Mouse (Mus musculus) Muller cell, postnatal 12 days (primary cell): Measurements from ENCODE around the gene Ubald1.

Experiments
- DNase-seq: peaks from one replicate; pipeline ENCODE4 v3.0.0-alpha.2; 2015; ENCODE audit errors: inconsistent ontology term

Ubald1 gene

DNA sequence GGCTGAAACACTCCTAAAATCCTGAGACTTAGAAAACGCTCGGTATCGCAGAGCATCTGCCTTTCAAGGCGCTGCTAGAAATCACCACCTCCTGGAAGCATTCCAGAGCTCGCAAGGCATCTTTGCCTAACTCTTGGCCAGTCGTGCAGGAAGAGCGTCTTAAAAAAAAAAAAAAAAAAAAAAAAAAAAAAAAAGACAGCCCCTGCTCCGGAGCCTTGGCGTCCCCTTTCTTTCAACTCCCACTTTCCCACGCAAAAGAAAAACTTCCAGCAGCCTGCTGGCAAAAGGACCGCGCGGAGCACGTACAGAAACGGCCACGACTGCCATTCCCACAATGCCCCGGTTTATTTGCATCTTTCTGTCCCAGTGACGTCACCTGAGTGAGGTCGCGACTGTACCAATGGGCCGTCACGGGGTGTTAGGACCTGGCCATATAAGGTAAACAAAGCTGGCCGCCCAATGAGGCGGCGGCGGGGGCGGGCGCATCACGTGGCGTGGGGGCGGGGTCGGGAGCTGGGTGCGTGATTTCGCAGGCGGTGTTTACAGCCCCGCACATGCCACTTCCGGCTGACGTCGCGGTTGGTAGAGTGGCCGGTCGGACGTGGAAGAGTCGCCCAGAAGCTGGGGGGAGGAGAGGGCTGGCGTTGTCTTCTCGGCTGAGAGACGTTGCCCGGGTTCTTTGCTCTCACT, at the start of gene Ubald1:
Gene Ubald1 (minus strand): TSS at position 180 of the 690 bp plus-strand sequence.
- peak; percentile 98 for DNase-seq

DNA sequence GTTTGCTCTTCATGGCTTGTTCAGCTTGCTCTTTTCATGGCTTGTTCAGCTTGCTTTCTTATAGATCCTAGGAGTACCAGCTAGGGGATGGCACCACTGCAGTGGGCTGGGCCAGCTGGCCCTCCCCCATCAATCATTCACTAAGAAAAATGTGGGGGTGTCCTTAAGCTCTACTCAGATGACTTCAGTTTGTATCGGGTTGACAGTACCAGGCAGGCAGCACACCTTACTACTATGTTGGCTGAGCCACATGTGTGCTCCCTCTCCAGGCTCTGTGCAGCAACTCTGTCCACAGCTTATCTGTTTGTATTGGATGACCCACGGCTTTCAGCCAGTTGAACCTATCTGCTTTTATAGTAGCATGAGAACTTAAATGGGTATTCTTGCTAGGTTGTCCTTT, 48.4 kb upstream of the Ubald1 start:
- DNase-seq = no peak

DNA sequence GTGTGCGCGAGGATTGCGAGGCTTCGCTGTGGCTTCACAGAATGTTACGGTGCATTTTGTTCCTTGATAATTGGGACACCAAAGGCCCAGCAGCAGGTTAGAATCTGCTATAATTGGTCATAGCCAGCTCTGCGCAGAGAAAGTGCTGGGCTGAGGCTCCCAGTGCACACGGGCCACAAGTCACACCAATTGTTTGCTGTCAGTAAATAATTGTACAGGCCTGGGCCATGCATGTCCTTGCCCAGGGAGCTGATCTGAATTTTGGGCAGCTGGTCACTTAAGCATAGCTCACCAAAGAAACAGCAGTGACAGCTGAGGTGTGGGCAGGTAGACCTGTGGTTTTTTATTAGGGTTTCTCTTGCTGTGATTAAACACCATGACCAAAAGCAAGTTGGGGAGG, 47.9 kb upstream of the Ubald1 start:
- no peak for DNase-seq

DNA sequence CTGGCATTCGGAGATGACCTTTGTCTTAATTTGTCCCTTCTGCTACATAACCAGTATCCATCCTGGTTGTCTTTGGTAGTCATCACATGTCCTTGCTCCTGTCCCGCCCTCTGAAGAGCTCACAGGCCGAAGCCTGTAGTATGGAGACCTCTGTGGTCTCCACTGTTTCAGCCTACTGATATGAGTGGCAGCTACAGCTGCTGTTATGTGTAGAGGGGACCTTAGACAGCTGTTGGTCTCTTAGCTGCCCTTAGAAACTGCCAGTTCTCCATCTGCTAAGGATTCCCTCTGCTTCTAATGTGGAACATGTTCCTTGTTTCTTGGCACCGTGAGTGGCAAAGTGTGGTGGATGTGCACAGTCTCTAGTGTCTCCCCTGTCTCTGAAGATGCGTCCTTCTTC, 43.9 kb upstream of the Ubald1 start:
- DNase-seq = no peak

DNA sequence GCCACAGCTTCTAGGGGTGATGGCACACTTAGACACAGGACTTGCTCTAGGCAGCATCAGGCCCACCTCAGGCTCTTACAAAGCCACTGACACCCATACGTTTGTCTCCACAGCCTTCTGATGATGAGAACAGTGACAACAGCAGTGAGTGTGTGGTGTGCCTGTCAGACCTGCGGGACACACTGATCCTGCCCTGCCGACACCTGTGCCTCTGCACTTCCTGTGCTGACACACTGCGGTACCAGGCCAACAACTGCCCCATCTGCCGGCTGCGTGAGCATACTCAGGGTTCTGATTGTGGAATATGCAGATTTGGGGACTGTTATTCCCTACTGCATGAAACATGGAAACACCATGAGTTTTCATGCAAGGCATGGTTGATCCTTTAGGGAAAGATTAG, 42.4 kb upstream of the Ubald1 start:
- DNase-seq = no peak

DNA sequence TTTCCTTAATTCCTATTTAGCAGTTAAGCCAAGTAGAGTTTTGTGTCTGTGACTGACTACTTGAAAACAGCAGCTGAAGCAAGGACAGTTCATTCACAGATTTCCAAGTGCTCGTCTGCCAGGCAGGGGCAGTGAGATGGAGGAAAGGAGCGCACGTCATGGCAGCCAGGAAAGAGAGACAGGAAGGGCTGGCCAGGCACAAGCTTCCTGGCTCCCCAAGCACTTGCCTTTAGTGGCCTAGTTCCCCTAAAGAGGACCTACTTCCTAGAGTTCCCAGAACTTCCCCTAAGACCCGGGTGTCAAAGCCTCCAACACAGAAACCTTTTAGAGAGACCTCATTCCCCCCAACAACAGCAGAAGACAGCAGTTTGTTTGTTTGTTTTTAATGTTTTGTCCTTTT, 40.4 kb upstream of the Ubald1 start:
- no peak for DNase-seq

DNA sequence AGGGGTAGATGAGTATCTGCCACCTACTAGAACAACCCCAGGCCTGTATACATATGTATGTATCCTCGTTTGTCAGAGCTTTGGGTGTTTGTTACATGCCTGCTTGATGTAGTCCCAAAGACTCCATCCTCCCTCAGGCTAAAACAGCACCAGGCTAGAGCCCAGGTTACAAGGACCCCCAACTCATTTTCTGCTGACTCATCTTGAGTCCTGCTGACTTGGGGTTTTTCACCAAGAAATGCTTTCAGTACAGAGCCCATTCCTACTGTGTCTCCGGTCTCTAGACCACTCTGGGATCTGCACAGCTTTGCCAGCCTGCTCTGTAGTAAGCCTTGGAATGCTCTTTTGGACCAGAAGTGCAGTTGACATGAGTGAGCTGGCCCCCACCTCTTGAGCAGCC, 36.5 kb upstream of the Ubald1 start:
- no peak for DNase-seq

DNA sequence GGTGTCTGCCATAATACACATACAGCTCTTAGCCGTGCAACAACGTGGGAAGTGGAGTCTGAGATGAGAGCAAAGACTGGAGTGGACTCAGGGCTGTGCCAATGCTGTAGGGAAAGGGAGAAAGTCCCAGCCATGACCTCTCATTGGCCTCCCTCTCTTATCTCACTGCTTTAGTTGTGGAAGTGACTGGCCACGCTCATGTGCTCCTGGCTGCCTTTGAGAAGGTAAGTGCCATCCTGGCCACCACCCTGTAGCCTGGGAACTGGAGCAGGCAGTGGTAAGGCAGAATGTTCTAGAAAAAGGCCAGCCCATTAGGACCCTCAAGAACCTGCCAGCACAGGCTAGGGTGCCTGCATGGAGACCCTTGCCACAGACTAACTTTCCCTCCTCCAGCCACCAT, 35.8 kb upstream of the Ubald1 start:
- DNase-seq = no peak

DNA sequence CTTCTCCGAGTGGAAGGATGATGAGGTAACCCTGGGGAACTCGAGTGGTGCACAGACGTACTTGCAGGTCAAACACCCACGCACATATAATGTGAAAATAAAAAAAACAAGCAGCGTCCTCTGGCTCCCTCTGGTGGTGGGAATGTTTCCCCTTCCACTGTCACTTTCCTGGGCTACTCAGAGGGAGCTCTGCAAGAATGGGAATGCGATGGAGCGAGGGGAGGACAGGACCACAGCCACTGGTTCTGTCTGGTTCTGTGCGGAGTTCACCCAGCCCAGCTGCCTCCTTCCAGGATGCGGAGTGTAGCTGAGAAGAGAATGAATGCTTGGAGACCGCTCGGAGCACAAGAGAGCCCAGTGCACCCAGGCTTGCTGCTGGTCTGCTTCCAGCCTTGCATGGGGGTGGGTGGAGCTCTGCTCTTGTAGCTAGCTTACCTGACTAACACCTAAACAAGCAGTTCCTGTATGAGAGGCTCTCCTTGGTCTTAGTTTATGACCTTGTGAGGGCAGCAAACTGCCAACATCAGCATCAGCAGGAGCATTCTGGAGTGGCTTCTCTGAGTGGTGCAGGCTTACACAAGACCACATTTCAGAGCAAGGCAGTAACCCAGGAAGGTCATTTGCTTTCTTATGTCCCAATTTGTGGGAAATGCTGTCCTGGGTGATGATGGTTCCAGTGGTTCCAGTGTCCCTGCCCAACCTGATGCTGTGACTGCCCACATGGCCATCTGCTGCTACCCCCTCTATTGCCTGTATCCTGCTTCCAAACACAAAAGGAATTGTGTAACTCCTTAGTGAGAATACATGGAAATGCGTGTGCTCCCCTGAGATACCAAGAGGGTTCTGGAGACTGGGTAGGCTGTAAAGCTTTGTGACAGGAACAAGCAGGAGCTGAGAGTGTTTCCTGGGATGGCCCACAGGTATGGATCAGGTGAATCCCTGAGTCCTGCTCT, 33.9 kb upstream of the Ubald1 start:
- DNase-seq = peak; percentile 86

DNA sequence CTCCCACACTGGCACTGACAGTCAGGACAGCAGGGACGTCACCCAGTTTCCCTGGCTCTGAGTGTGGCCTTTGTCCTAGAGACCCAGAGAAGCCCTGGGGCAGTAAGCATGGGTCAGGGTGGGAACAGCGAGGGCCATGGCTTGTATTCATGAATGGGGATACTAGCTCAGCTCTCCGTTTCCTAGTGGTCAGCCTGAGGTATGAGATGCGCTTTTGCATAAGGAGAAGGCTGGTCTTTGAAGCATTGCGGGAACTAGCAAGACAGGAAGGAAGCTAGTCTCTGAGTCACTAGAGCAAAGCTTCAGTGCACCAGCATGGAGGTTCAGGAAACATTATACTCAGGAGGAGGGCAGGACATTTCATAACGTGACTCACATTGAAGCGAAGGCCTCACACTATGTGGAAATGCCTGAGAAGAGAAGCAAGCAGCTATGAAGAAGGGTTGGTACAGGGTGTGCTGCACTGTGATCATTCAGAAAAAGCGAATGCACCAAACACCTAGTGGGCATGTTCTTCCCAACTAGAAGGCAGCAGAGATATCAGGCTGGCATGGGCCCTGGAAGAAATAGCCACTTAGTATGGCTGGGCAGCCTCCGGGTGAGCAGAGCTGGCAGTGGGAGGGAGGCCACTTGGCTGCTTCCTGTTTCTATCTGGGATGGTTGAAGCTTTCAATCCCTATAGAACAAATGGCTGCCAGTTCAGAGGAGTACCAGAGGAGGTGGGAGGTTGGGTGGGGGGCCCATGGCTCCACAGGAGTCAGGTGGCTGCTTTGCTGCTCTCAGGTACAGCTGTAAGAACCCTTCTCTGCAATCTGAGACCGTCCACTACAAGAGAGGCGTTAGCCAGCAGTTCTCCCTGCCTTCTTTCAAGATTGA, 33.0 kb upstream of the Ubald1 start:
- DNase-seq = peak; percentile 61

DNA sequence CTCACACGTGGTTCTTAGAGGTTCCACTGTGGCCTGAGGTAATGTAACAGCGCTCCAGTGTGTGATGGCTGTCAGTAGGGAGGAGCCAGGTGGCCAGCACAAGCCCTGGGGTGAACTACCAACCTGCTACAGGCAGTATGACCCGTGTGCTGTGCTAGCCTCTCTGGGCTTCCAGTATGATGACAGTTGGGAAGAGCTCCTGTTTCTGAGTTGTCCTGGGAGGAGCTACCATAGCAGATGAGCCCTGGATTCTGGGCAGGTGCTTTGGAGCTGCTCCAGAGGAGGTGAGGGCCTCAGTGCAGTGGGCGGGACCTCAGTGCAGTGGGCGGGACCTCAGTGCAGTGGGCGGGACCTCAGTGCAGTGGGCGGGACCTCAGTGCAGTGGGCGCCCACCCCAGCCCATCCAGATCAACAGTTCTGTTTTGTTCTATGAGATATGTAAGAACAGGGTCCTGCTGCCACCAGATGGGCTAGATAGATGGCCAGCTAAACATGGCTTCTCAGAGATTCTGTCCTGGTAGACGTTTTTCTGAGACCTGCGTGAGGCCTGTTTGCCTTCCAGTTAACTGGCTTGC, 32.0 kb upstream of the Ubald1 start:
- DNase-seq = no peak

DNA sequence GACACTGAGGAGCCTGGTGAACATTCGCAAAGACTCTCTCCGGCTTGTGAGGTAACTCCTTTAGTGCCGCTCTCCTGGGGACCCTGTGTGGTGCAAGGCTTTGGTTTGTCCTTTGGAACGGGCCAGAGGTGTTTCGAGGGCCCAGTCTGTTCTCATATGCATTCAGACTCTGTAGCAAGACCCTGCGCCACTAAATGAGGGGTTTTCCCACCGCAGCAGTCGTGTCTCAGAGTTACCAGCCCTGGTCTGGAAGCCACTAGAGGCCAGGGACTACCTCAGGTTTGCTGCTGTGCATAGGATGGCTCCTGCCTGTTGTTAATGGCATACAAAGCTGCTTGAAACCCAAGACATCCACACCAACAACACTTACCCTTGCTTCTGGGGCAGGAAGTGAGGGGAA, 30.6 kb upstream of the Ubald1 start:
- no peak for DNase-seq

DNA sequence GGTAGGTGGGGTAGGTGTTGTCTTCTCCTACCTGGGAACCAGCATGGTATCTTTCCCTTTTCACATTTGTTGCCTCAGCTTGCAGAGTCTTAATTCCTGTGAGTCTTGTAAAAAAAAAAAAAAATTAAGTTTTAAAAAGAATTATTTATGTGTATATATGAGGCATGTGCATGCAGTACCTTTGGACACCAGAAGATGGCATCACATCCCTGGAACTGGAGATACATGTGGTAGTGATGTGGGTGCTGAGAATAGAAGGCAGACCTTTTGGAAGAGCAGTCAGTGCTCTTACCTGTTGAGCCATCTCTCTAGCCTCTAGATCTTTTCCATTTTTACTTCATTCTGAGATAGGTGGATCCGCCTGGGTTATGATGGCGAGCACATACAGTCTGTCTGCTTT, 29.6 kb upstream of the Ubald1 start:
- no peak for DNase-seq

DNA sequence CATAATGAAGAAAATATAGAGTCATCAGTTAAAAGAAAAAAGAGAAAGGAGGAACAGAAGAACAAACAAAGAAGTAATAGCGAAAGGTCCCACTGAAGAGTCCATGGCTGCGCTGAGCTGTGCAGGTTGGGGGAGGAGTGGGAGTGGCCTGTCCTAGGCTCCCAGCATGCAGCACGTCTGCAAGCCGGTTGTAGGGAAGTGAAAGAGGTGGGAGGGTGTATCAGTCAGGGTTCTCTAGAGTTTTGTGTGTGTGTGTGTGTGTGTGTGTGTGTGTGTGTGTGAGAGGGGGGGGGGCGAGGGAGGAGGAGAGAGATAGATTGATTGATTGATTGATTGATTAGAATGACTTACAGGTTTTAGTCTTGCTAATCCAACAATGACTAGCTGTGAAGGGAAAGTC, 27.9 kb upstream of the Ubald1 start:
- no peak for DNase-seq

DNA sequence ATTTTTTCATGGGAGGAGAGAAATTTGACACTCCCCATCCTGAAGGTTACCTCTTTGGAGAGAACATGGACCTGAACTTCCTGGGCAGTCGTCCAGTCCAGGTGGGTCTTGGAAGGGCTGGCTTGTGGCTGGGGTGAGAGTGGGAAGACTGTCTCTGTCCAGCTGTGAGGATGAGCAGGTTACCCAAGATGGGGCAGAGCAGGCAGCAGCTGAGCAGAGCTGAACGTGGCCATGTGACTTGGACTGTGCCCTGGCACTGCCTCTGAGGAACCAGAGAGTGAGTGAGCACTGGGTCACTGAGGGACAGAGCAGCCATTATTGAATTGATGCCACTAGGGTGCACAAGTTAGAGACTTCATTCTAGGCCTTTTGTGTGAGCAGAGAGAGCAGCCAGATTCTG, 27.3 kb upstream of the Ubald1 start:
- peak; percentile 21 for DNase-seq

DNA sequence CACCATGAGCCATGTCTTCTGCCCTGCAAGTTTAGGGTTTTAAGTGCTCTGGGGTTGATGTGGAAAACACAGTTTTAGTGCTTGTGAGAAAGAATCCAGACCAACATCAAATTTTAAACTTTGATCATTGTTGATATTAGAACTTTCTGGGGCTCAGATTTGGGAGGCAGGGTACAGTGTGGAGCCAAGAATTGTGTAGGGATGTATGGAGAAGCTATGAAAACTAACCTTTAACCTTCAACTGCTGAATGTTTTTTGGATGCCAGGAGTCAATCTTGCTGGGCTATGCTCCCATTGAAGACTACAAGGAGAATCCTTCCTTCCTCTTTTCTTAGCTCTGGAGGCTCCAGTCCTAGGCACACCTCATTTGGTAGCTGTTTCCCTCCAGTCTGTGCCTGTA, 26.4 kb upstream of the Ubald1 start:
- DNase-seq = no peak

DNA sequence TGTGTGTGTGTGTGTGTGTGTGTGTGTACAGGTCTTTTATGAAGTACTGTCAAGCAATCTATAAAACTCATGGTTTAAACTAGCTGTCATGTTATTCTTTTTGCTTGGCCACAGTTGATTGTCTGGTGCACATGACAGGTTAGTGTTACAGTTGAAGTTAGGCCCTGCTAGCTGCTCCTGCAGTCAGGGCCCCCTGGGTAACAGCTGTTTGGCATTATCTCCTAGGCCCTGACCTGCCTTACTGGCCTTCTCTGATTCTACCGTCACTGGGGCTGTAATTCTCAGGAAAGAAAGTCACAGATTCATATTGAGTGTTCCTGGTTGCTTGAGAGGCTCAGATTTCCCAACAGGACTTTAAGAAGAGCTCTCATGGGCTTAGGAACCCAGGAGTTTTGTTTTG, 25.5 kb upstream of the Ubald1 start:
- no peak for DNase-seq

DNA sequence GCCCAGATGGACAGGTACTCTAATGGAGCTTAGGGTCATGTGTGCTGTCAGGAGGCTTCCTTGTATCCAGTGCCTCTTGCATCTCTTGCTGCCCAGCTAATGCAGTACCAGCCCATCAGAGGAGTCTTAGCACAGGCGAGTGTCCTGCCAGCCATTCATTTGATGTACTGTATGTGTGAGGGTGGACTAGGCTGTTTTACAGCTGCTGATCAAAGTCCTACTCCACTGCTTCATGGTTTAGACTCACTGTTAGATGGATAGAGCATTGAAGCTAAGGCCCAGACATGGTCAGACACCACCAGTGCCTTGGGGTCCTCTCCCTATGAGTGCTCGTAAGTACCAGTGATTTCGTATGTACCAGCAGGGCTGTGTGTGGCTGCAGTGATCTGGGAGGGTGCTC, 24.8 kb upstream of the Ubald1 start:
- no peak for DNase-seq

DNA sequence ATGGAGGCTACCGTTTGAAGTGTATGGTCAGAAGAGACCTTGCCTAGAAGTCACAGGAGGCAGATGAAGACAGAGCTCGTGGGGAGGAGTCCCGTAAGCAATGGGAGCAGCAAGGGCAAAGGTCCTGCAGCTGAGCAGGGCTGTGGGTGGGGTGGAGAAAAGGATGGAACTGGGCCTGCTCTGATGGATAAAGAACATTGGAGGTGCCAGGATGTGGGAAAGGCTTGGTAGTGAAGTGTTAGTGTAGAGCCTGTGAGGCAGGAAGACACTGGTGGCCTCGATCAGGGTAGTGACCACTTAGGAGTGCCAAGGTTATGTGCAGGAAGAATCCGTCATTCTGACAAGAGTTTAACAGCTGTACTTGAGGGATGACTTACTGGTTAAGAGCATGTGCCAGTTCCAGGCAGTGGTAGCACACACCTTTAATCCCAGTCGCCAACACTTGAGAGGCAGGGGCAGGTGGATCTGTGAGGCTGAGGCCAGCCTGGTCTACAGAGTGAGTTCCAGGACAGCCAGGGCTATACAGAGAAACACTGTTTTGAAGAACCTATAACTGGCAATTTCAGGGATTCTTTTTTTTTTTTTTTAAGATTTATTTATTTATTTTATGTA, 23.5 kb upstream of the Ubald1 start:
- no peak for DNase-seq

DNA sequence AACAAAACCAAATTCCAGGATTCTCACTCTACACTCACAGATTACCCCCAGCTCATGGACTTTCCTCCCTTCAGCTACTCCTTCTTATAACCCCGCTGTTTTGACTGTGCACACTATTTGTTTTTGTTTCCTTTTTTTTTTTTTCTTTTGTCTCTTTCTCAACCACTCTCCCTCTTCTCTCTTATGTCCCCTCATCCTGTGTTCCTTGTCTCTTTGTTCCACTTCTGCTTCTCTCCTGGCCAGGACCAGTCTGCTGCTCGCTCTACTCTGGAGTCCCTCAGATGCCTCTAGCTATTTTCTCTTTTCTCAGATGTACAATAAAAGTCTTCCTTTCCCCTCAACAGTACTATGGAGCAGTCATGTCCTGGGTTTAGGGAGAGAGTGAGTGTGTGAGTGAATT, 22.3 kb upstream of the Ubald1 start:
- no peak for DNase-seq

DNA sequence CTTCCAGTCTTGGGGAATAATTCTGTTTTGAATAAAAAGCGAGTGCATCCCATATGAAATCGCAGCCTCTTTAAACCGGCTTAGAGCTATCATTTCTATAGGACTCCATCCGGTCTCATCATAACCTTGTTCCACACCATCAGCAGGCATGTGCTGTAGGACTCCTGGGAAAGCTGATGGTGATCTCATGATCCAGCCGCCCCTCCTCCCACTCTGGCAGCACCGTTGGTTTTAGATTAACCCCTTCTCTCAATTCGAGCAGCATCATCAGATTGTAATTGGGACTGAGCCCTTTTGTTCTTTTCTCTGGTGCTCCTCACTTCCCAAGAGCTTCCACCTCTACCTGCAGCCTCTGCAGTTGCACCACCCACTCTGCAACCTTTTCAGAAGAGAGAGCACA, 21.1 kb upstream of the Ubald1 start:
- DNase-seq = no peak
